Mouse (Mus musculus) forebrain, embryonic 14.5 days (tissue): ENCODE data around the gene Aip. TPM values are rescaled to one million over a fixed set of nuclear protein-coding genes. Genes with fewer than 3 reads are reported as not detected.

ENCODE experiments used
- ATAC-seq: fragments of 200-750 bp; cut with Nextera tagmentation; 2 replicates; pipeline ENCODE4 v1.8.0; 2017; ENCODE audit warnings: mild to moderate bottlenecking, moderate library complexity
- DNase-seq: peaks from one replicate; pipeline ENCODE4 v3.0.0-alpha.2; 2015; ENCODE audit warnings: low spot score
- H3K27ac ChIP-seq: fragments of 300-500 bp; sonication (generic); 2 replicates; pipeline ENCODE4 v1.5.1; 2014; ENCODE audit warnings: low read depth, mild to moderate bottlenecking, control low read depth, low read length, moderate library complexity
- H3K27me3 ChIP-seq: fragments of 300-500 bp; sonication (generic); replicated peaks from 2 replicates; pipeline ENCODE4 v1.6.1; 2014; ENCODE audit warnings: low read length, control low read depth, mixed read lengths; ENCODE audit not compliant: control insufficient read depth, insufficient read depth
- H3K36me3 ChIP-seq: fragments of 300-500 bp; sonication (generic); 2 replicates; pipeline ENCODE4 v1.6.1; 2014; ENCODE audit warnings: low read length, control low read depth; ENCODE audit not compliant: control insufficient read depth, insufficient read depth
- H3K4me1 ChIP-seq: fragments of 300-500 bp; sonication (generic); 2 replicates; pipeline ENCODE4 v1.6.1; 2014; ENCODE audit warnings: antibody characterized with exemption, low read length, control low read depth; ENCODE audit not compliant: control insufficient read depth, insufficient read depth
- H3K4me2 ChIP-seq: fragments of 300-500 bp; sonication (generic); 2 replicates; pipeline ENCODE4 v1.6.1; 2014; ENCODE audit warnings: mild to moderate bottlenecking, control low read depth, low read length
- H3K4me3 ChIP-seq: fragments of 300-500 bp; sonication (generic); 2 replicates; pipeline ENCODE4 v1.5.1; 2014; ENCODE audit warnings: low read depth, low read length, control low read depth
- H3K9ac ChIP-seq: fragments of 300-500 bp; sonication (generic); 2 replicates; pipeline ENCODE4 v1.6.1; 2014; ENCODE audit warnings: mild to moderate bottlenecking, low read length, control low read depth, moderate library complexity
- H3K9me3 ChIP-seq: fragments of 300-500 bp; sonication (generic); replicated peaks from 2 replicates; pipeline ENCODE4 v1.6.1; 2016; ENCODE audit warnings: low read length, control low read depth, mixed read lengths; ENCODE audit not compliant: control insufficient read depth
- WGBS: fragments of 180-500 bp; shearing (Covaris S2); extraction: QIAGEN DNeasy Blood & Tissue Kit; methylation state at CpG from one replicate; pipeline ENCODE4 v1.1.7; 2014; 5-methylcytosine and 5-hydroxymethylcytosine counted together
- polyA plus RNA-seq: library from polyadenylated mRNA; unstranded; fragments of >200 nt; fragmentation: Nextera tagmentation; extraction: Ambion mirVana; gene quantifications from 2 replicates; pipeline ENCODE4 v1.2.1, GENCODE M21; 2014

Gene Aip
- polyA plus RNA-seq, 1 experiment from 2014 or later: 85.2 TPM

- no peaks in the 10 kb centered on the region for H3K4me1 ChIP-seq
- peaks cover 74% of the 10 kb centered on the region for H3K36me3 ChIP-seq
- no peak overlapping the region for H3K27ac ChIP-seq
- no peak overlapping the region for H3K4me3 ChIP-seq
- ATAC-seq (no peak), DNase-seq (no peak)
- WGBS: 82% methylated on average over 13 of the region's 13 CpGs
- H3K4me2 ChIP-seq: no peak overlapping the region
- H3K9me3 ChIP-seq: no peaks in the 10 kb centered on the region
- H3K27me3 ChIP-seq: no peaks in the 10 kb centered on the region
- no peak overlapping the region for H3K9ac ChIP-seq
Measured at GRCm38 (mm10) chr19:4154437-4155222, 29.0 kb upstream of the Aip start.

GRCm38 (mm10) chr19:4153232-4153654 lies 27.6 kb upstream of the Aip start, which contains the start of gene Ptprcap:
Gene Ptprcap (plus strand): TSS chr19:4153604.
- Histone ChIP-seq H3K9ac (no peak within 1 kb of the TSS), H3K4me2 (no peak within 1 kb of the TSS), H3K4me1 (peaks cover 7% of the 10 kb centered on the region; the same call in 1 of the 2 replicates), H3K36me3 (peaks cover 61% of the 10 kb centered on the region), H3K9me3 (no peaks in the 10 kb centered on the region), H3K27me3 (no peaks in the 10 kb centered on the region), H3K27ac (no peak within 1 kb of the TSS), H3K4me3 (no peak within 1 kb of the TSS)
- no peak for ATAC-seq
- 81% methylated on average over 11 of the region's 11 CpGs for WGBS
- no peak for DNase-seq

- no peaks in the 10 kb centered on the region for H3K9me3 ChIP-seq
- H3K27ac ChIP-seq: no peak overlapping the region
- no peak overlapping the region for H3K4me2 ChIP-seq
- peaks cover 9% of the 10 kb centered on the region for H3K4me1 ChIP-seq
- no peak overlapping the region for H3K4me3 ChIP-seq
- DNase-seq (no peak), ATAC-seq (no peak)
- no peak overlapping the region for H3K9ac ChIP-seq
- peaks cover 55% of the 10 kb centered on the region for H3K36me3 ChIP-seq
- 93% methylated on average over 8 of the region's 8 CpGs for WGBS
- no peaks in the 10 kb centered on the region for H3K27me3 ChIP-seq
Measured at GRCm38 (mm10) chr19:4152445-4153231, 27.0 kb upstream of the Aip start.

GRCm38 (mm10) chr19:4151898-4152297 lies 26.2 kb upstream of the Aip start:
- ATAC-seq: no peak
- peaks cover 48% of the 10 kb centered on the region for H3K36me3 ChIP-seq
- no peak overlapping the region for H3K4me3 ChIP-seq
- 91% methylated on average over 5 of the region's 5 CpGs for WGBS
- no peaks in the 10 kb centered on the region for H3K27me3 ChIP-seq
- no peak for DNase-seq
- H3K27ac ChIP-seq: no peak overlapping the region
- peaks cover 10% of the 10 kb centered on the region for H3K4me1 ChIP-seq
- H3K9me3 ChIP-seq: no peaks in the 10 kb centered on the region
- H3K4me2 ChIP-seq: no peak overlapping the region
- H3K9ac ChIP-seq: no peak overlapping the region

- Histone ChIP-seq H3K9me3 (no peaks in the 10 kb centered on the region), H3K27me3 (no peaks in the 10 kb centered on the region), H3K4me1 (peaks cover 10% of the 10 kb centered on the region), H3K36me3 (peaks cover 43% of the 10 kb centered on the region), H3K4me3 (no peak overlapping the region), H3K9ac (no peak overlapping the region), H3K4me2 (no peak overlapping the region), H3K27ac (no peak overlapping the region)
- 83% methylated on average over 5 of the region's 5 CpGs for whole genome bisulfite sequencing
- ATAC-seq (no peak), DNase-seq (no peak)
Measured at GRCm38 (mm10) chr19:4151488-4151860, 25.8 kb upstream of the Aip start.

GRCm38 (mm10) chr19:4150567-4151487 lies 25.2 kb upstream of the Aip start:
- no peak overlapping the region for H3K27ac ChIP-seq
- H3K4me2 ChIP-seq: no peak overlapping the region

GRCm38 (mm10) chr19:4149764-4150461 lies 24.3 kb upstream of the Aip start:
- no peak overlapping the region for H3K4me3 ChIP-seq
- no peak overlapping the region for H3K4me2 ChIP-seq
- WGBS: 95% methylated on average over 17 of the region's 17 CpGs
- peaks cover 32% of the 10 kb centered on the region for H3K36me3 ChIP-seq
- H3K27ac ChIP-seq: no peak overlapping the region
- ATAC-seq: no peak
- no peak for DNase-seq
- H3K9me3 ChIP-seq: no peaks in the 10 kb centered on the region
- H3K9ac ChIP-seq: no peak overlapping the region
- no peaks in the 10 kb centered on the region for H3K27me3 ChIP-seq
- peaks cover 10% of the 10 kb centered on the region for H3K4me1 ChIP-seq

More at GRCm38 (mm10) chr19:4150567-4151487, 25.2 kb upstream of the Aip start:
- 89% methylated on average over 22 of the region's 22 CpGs for WGBS
- Histone ChIP-seq H3K36me3 (peaks cover 37% of the 10 kb centered on the region), H3K4me3 (no peak overlapping the region), H3K9me3 (no peaks in the 10 kb centered on the region), H3K9ac (no peak overlapping the region), H3K27me3 (no peaks in the 10 kb centered on the region), H3K4me1 (peaks cover 10% of the 10 kb centered on the region)
- ATAC-seq: no peak
- no peak for DNase-seq

- Histone ChIP-seq H3K4me3 (peak overlapping the region; percentile 57), H3K4me1 (peaks cover 10% of the 10 kb centered on the region), H3K36me3 (peaks cover 32% of the 10 kb centered on the region), H3K4me2 (peak overlapping the region; percentile 79), H3K9ac (peak overlapping the region; percentile 74), H3K27me3 (no peaks in the 10 kb centered on the region), H3K9me3 (no peaks in the 10 kb centered on the region), H3K27ac (no peak overlapping the region)
- WGBS: 93% methylated on average over 11 of the region's 11 CpGs
- DNase-seq (no peak), ATAC-seq (no peak)
Measured at GRCm38 (mm10) chr19:4149283-4149682, 23.6 kb upstream of the Aip start.
